Comparison of ENCODE assay signal across 7 mouse cellular contexts in genomic region chr16:52452862-52453715, GRCm38 (mm10). TPM values are rescaled to one million over a fixed set of nuclear protein-coding genes. Genes with fewer than 3 reads are reported as not detected.
DNase-seq lines count a peak whose midpoint lies in the region; ATAC-seq and TF ChIP-seq lines count a peak whose summit lies in the region.

No protein-coding gene starts in this region.

- no peaks in the 10 kb centered on the region for H3K4me1 ChIP-seq in embryonic facial prominence, embryonic 14.5 days (ENCODE audit: control insufficient read depth, insufficient read depth, low read length)
- H3K4me1 ChIP-seq in kidney, adult 2 months (ENCODE audit: control insufficient read depth, insufficient read depth, low read length), result 0 out of 2 replicates have a peak, but pooled peaks cover 2% of the 10 kb centered on the region
- H3K4me1 ChIP-seq in limb, embryonic 11.5 days (ENCODE audit: control insufficient read depth, insufficient read depth, low read length), result no peaks in the 10 kb centered on the region; the same call in none of the 2 replicates
- peaks cover 40% of the 10 kb centered on the region for H3K4me1 ChIP-seq in midbrain, embryonic 13.5 days (replicated peaks)
- H3K4me1 ChIP-seq in small intestine, adult 2 months (ENCODE audit: control insufficient read depth, insufficient read depth, insufficient read length, low read length), result no peaks in the 10 kb centered on the region; the same call in 1 of the 2 replicates

- H3K27me3 ChIP-seq in embryonic facial prominence, embryonic 14.5 days (replicated peaks; ENCODE audit: control insufficient read depth, insufficient read depth, low read length), result no peaks in the 10 kb centered on the region
- no peaks in the 10 kb centered on the region for H3K27me3 ChIP-seq in kidney, adult 2 months (replicated peaks; ENCODE audit: control insufficient read depth, insufficient read depth, low read length)
- no peaks in the 10 kb centered on the region for H3K27me3 ChIP-seq in limb, embryonic 11.5 days (ENCODE audit: control insufficient read depth, insufficient read depth, low read length)
- peaks cover 7% of the 10 kb centered on the region for H3K27me3 ChIP-seq in midbrain, embryonic 13.5 days
- H3K27me3 ChIP-seq in small intestine, adult 2 months (ENCODE audit: control insufficient read depth, insufficient read depth, low read length), result no peaks in the 10 kb centered on the region

- H3K27ac ChIP-seq in embryonic facial prominence, embryonic 14.5 days (replicated peaks; ENCODE audit: low read depth, low read length), result peak overlapping the region; percentile 78
- no peak overlapping the region for H3K27ac ChIP-seq in kidney, adult 2 months (ENCODE audit: insufficient read depth, low read depth, low read length)
- H3K27ac ChIP-seq in limb, embryonic 11.5 days (replicated peaks; ENCODE audit: low read depth, low read length), result no peak overlapping the region
- peak overlapping the region; percentile 45 for H3K27ac ChIP-seq in midbrain, embryonic 13.5 days
- H3K27ac ChIP-seq in small intestine, adult 2 months (ENCODE audit: insufficient read depth, low read depth, low read length), result no peak overlapping the region

- H3K36me3 ChIP-seq in embryonic facial prominence, embryonic 14.5 days (ENCODE audit: control insufficient read depth, insufficient read depth, low read length), result no peaks in the 10 kb centered on the region
- H3K36me3 ChIP-seq in kidney, adult 2 months (ENCODE audit: control insufficient read depth, insufficient read depth, low read length), result no peaks in the 10 kb centered on the region
- no peaks in the 10 kb centered on the region for H3K36me3 ChIP-seq in limb, embryonic 11.5 days (ENCODE audit: control insufficient read depth, insufficient read depth, low read length)
- no peaks in the 10 kb centered on the region for H3K36me3 ChIP-seq in midbrain, embryonic 13.5 days
- no peaks in the 10 kb centered on the region for H3K36me3 ChIP-seq in small intestine, adult 2 months (ENCODE audit: control insufficient read depth, insufficient read depth, low read length)

- no peaks in the 10 kb centered on the region for H3K9me3 ChIP-seq in embryonic facial prominence, embryonic 14.5 days (ENCODE audit: control insufficient read depth, low read length)
- H3K9me3 ChIP-seq in limb, embryonic 11.5 days (ENCODE audit: control insufficient read depth, low read length), result no peaks in the 10 kb centered on the region
- no peaks in the 10 kb centered on the region for H3K9me3 ChIP-seq in midbrain, embryonic 13.5 days

- TF ChIP-seq POLR2A in kidney, adult 2 months (IDR thresholded peaks at IDR 0.05; ENCODE audit: low read depth, low read length), result peak; percentile 49
- peak; percentile 78 for TF ChIP-seq POLR2A in small intestine, adult 2 months (IDR thresholded peaks at IDR 0.05; ENCODE audit: low read depth, low read length)

- WGBS in embryonic facial prominence, embryonic 14.5 days, result 0% methylated on average over 29 of the region's 55 CpGs
- WGBS in kidney, adult 2 months, result 1% methylated on average over 50 of the region's 55 CpGs
- WGBS in limb, embryonic 11.5 days, result 0% methylated on average over 53 of the region's 55 CpGs
- under 1% methylated on average over 52 of the region's 55 CpGs for WGBS in midbrain, embryonic 13.5 days
- 1% methylated on average over 55 of the region's 55 CpGs for WGBS in small intestine, adult 2 months

- peak overlapping the region; percentile 61 for H3K4me2 ChIP-seq in embryonic facial prominence, embryonic 14.5 days (ENCODE audit: low read depth, low read length)
- peak overlapping the region; percentile 76 for H3K4me2 ChIP-seq in limb, embryonic 11.5 days (ENCODE audit: low read depth, severe bottlenecking)
- peak overlapping the region; percentile 81 for H3K4me2 ChIP-seq in midbrain, embryonic 13.5 days (replicated peaks)

- peak; percentile 98 for ATAC-seq in embryonic facial prominence, embryonic 14.5 days (ENCODE audit: low read depth)
- peak; percentile 96 for ATAC-seq in limb, embryonic 11.5 days (ENCODE audit: insufficient number of reproducible peaks, low FRiP score, low TSS enrichment, low read depth)
- ATAC-seq in midbrain, embryonic 13.5 days, result peak; percentile 97

- peak overlapping the region; percentile 69 for H3K9ac ChIP-seq in embryonic facial prominence, embryonic 14.5 days (ENCODE audit: low read depth, low read length)
- H3K9ac ChIP-seq in limb, embryonic 11.5 days (ENCODE audit: low read length), result peak overlapping the region; percentile 34; the same call in 1 of the 2 replicates
- H3K9ac ChIP-seq in midbrain, embryonic 13.5 days (replicated peaks), result peak overlapping the region; percentile 59

- peak overlapping the region; percentile 67 for H3K4me3 ChIP-seq in embryonic facial prominence, embryonic 14.5 days (ENCODE audit: low read depth, low read length)
- peak overlapping the region; percentile 45 for H3K4me3 ChIP-seq in kidney, adult 2 months (ENCODE audit: insufficient read depth, low read depth, low read length)
- peak overlapping the region; percentile 38 for H3K4me3 ChIP-seq in limb, embryonic 11.5 days (ENCODE audit: low read depth, low read length)
- peak overlapping the region; percentile 57 for H3K4me3 ChIP-seq in midbrain, embryonic 13.5 days (replicated peaks)
- H3K4me3 ChIP-seq in small intestine, adult 2 months (ENCODE audit: low read depth, low read length), result peak overlapping the region; percentile 75

- peak; percentile 86 to 89 for DNase-seq in adrenal gland, postnatal 4 days (ENCODE audit: low spot score in 2 of 2)
- DNase-seq in embryonic facial prominence, embryonic 14.5 days (ENCODE audit: low spot score), result peak; percentile 99
- peak; percentile 94 to 97 for DNase-seq in heart, adult 18-20 months
- DNase-seq in kidney, adult 2 months, result peak; percentile 97
- DNase-seq in limb, embryonic 11.5 days (ENCODE audit: low spot score), result peak; percentile 96

- TF ChIP-seq CTCF in kidney, adult 2 months (conservative IDR thresholded peaks at IDR 0.05; ENCODE audit: insufficient read depth, insufficient read length, low read depth, low read length), result peak; percentile 83
- TF ChIP-seq CTCF in small intestine, adult 2 months (IDR thresholded peaks at IDR 0.05; ENCODE audit: extremely low read depth, insufficient read length, insufficient replicate concordance, low read depth, low read length), result peak; percentile 74

RNA-seq across cellular contexts. Expression of gene Alcam, which starts 0.8 kb away (rescaled TPM):
- 100 to 1,000 TPM; 103 to 129 TPM for total RNA-seq in adrenal gland, postnatal 4 days (2021)
- polyA plus RNA-seq in embryonic facial prominence, embryonic 14.5 days (2014; fragmentation: Nextera tagmentation; extraction: Ambion mirVana), result 63.7 and 73.5 TPM in 2 replicates
- total RNA-seq in heart, adult 18-20 months (2021), result 1 to 10 TPM; 2.3 to 3.5 TPM
- polyA plus RNA-seq in kidney, adult 2 months (2012; rRNA removed), result 6.9 and 7.7 TPM in 2 replicates
- 11.7 and 15.1 TPM in 2 replicates for polyA plus RNA-seq in limb, embryonic 11.5 days (2014; fragmentation: Nextera tagmentation; extraction: Ambion mirVana)
- polyA plus RNA-seq in midbrain, embryonic 13.5 days (2015; fragmentation: Nextera tagmentation; extraction: Ambion mirVana), result 9.8 and 13.7 TPM in 2 replicates
- 2.4 and 4.1 TPM in 2 replicates for polyA plus RNA-seq in small intestine, adult 2 months (2012; rRNA removed)

Comparison
In these comparisons a context has a peak if more than half of its experiments do, and no peak if none do; other contexts are left out.
1. H3K27ac ChIP-seq: peak in embryonic facial prominence, embryonic 14.5 days (single experiment) and midbrain, embryonic 13.5 days (single experiment); none in kidney, adult 2 months (single experiment), limb, embryonic 11.5 days (single experiment) and small intestine, adult 2 months (single experiment).
2. Peak in every context shown above with its lines, with median percentiles within 50 percentile points of each other: DNase-seq, ATAC-seq, H3K4me2 ChIP-seq, H3K4me3 ChIP-seq and H3K9ac ChIP-seq.